Mouse (Mus musculus) heart, adult 11 months (tissue): ENCODE results near the gene Tcp10b.
"Not testable (repeated sequence)": the region's sequence is repeated elsewhere in the genome, so short reads cannot be mapped to it uniquely, and the experiment has no call there.

Experiments
- DNase-seq: peaks from one replicate; pipeline ENCODE4 v3.0.0; 2022

Tcp10b gene

DNA sequence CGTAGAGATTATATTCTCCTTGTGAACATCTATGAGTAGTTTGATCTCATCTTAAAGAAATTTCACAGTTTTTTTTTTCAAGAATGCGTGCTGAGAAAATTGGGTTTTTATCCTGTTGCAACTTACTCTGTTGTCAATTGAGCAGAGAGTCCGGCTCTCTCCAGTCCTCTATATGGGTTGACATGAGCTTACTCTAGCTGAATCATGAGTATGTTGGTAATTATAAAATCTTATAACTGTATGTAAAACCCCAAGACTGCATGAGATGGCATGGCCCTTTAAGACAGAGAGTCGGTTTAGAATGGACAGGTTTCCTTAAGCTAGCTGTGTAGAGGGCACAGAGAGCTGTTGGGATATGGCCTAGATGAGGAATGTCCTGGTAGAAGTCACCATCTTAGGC, at the start of gene Tcp10b:
Gene Tcp10b (plus strand): TSS at position 301 of the 400 bp plus-strand sequence.
- not testable (repeated sequence) for DNase-seq

DNA sequence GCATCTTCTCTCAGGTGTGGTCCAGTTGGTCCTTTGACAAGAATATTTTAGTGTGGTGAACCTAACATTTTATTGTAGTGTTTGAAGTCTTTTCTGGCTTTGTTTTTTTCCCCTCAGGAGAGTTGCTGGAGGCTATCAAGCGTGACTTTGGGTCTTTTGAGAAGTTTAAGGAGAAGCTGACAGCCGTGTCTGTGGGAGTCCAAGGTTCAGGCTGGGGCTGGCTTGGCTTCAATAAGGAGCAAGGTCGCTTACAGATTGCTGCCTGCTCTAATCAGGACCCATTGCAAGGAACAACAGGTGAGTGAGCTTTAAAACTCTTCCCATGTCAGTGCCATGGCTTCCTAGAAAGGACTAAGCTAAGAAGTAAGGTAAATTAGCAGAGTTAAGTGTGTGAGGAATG, 47.6 kb upstream of the Tcp10b start:
- no peak for DNase-seq

- DNase-seq = not testable (repeated sequence)
Observed at GRCm38 (mm10) chr17:13036627-13037192, 24.2 kb upstream of the Tcp10b start.

DNA sequence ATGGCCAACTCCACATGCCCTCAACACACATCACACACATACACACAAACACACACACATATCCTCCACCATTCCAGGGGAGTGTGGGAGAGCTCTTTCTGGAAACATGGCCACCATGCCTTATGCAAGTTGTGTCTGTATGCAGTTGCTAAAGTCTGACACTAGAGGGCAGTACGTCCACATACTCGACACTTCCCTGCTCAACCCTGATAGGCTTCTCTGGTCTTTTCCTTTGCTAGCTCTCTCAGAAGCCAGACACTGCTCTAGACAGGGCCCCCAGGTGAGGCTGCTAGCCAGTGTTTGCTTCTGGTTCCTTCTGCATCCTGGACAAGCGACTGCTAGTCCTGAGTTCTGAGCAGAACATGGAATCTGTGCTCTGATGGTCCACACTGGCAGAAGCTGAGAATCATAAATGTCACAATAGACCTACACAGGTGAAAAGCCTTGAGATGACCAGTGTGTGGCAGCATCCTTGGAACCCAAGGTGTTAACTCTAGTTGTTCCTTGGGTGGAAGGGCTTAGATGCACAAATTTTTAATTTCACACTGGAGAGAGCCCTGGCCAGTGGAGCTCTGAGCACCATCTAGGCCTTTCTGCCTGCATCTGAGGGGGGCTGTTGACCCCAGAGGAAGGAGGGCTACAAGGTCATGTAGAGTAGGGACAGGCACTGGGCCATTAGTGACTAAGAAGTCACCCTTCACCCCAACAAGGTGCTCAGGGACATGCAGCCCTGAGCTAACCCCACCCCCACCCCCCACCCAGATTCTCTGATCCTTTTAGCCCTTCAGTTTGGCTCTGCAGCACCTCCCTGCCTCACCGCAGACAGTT, 16.8 kb upstream of the Tcp10b start:
- DNase-seq = peak; percentile 92

- DNase-seq = peak; percentile 93
Observed at GRCm38 (mm10) chr17:13052124-13052813, 8.6 kb upstream of the Tcp10b start, which contains the start of gene Gpr31b. TSS of gene Gpr31b (minus strand) at chr17:13052296.

GRCm38 (mm10) chr17:13062882-13063281, 2.0 kb downstream of the Tcp10b start:
- DNase-seq = not testable (repeated sequence)

DNA sequence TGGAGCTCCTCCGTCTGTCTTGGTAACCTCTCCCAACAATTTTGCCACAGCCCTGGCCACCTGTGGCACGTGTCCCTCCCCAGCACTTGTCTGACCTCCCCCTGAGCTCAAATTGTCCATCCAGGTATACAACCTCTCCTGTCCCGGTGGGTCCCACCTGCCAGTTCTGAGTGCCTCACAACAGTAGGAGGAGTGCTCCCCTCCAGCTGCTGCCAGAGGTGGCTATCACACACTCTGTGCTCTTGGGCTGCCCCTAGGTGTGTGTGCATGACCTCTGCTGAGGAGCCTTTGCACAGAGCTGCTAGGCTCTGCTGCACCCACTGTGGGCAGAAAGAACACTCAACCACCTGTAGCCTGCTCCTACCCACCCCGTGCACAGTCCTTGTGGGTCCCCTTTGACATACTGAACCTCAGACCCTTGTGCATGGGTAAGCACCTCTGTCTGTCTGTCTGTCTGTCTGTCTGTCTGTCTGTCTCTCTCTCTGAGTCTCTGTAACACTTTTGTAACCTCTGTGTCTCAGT, 7.0 kb downstream of the Tcp10b start:
- peak; percentile 54 for DNase-seq

DNA sequence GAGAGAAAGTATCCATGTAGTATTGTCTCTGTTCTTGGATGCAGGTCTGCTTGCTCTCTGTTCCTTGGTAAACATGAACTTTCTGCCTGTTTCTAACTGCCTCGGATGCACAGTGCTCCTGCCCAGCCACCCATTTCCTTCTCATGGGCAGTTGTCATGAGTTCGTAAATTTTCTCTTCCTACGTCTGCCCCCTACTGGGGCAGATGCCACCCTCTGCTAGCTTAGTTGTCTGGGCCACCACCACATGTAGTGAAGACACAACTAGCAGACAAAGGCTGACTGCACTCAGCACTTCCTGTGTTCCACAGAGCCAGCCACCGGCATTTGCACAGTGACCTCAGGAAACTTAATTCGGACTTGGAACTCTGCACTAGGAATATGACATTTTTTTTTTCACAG, 8.3 kb downstream of the Tcp10b start:
- not testable (repeated sequence) for DNase-seq

DNA sequence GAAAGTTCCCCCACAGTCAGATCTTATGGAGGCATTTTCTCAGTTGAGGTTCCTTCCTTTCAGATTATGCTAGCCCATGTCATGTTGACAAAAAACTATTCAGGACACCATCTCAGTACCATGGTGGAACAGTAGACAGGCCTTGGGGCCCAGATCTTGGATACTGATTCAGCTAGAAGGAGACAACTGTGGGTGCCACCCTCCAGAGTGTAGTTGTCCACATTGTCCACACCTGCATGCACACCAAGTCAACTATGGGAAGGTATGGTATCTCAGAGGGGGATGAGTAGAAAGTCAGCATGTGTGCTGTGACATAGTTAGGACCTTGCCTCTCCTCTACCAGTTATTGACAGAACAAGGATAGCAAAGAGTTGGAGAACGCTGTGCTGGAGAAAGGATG, 30.6 kb downstream of the Tcp10b start:
- not testable (repeated sequence) for DNase-seq

DNA sequence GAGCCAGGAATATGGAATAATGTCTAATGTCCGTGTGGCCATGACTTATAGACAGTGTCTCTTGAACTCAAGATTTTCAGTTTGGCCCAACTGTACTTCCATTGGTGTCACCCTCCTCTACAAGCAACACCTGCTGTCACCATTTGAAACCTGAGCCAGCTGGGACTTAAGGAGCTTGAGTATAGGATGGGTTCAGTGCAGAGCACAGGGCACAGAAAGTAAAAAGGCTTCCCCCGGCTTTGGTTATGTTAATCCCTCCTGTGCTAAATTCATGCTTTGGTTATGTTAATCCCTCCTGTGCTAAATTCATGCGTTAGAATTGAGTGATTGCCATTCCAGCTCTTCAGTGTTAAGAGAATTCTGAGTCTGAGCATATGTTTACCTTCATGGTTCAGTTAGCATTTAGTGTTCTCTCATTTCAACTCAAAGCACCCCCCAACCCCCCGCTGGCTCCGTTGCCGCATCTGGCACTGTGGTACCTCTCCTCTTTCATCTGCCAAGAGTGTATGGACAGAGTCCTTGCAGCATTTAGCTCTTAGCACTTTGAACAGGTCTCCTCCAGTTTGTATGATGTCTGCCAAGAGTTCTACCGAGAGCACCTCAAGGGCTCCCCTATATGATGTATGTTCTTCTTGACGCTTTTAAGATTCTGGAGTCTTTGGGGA, 31.3 kb downstream of the Tcp10b start:
- not testable (repeated sequence) for DNase-seq

- not testable (repeated sequence) for DNase-seq
Observed at GRCm38 (mm10) chr17:13092960-13093359, 32.1 kb downstream of the Tcp10b start.

DNA sequence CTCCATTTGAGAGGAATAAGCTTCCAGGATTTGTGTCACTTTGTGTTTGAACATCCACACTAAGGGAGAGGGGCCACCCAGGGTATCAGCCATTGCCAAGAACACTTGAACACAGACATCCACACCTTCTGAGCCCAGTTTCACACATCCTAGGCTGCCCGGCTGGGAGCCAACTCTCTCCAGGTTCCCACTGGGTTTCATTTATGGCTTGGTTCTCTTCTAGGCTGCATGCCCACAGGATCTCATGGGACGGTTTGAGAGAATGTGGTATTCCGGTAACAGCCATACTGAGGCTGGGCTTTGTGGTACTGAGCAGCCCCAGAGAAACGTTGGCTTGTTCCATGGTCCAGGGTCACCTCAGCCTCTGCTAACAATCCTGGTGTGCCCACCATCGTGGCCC, 45.7 kb downstream of the Tcp10b start:
- DNase-seq = peak; percentile 96

DNA sequence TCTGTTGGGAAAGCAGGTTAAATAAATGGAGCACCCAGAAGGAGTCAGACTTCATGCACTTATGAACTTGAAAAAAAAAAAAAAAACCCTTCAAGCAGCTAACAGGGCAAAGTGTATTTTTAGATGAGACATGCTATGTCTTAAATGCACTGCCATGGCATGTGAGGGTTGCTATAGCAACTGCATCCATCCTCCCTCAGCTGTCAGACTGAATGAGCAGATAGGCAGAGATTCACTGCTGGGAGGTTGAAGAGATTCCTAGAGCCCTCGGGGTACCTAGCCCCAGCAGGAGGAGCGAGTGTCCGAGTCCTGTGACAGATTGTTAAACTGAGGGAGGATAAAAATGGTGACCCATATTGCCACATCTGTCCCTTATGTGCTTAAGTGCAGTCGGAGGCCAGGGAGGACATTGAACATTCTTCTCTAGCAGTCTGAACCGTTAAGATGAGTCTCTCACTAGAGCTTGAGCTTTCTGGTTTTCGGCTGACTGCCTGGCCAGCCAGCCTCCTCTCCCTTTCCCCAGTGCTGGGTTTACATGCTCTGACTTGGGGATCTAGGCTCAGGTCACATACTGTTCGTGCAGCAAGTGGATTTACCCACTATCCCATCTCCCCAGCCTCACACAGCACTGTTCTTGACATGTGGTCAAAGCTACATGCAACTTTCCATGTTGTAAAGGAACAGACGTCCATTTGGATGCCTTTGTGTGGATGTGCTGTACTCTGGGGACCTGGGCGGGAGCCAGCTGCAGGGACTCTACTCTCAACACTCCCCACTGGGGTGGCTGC, 51.8 kb downstream of the Tcp10b start:
- DNase-seq = not testable (repeated sequence)

GRCm38 (mm10) chr17:13123308-13124038, 62.6 kb downstream of the Tcp10b start:
- peak; percentile 43 for DNase-seq

DNA sequence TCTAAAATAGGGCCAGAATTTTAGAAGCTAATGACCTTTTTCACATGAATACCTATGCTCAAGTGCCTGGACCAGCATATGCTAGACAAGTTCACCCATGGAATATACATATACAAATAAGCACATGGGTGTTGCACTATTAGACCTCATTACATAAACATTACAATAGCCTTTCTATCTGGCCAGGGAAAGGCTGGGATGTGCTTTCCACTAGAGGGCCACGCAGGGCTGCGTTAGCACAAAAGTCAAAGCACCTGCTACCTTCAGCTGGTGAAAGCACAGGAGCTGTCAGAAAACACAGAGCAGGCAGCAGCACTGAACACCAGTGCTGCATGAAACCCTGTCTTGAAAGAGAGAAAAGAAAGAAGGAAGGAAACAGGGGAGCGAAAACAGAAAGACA, 63.3 kb downstream of the Tcp10b start:
- DNase-seq = peak; percentile 33

DNA sequence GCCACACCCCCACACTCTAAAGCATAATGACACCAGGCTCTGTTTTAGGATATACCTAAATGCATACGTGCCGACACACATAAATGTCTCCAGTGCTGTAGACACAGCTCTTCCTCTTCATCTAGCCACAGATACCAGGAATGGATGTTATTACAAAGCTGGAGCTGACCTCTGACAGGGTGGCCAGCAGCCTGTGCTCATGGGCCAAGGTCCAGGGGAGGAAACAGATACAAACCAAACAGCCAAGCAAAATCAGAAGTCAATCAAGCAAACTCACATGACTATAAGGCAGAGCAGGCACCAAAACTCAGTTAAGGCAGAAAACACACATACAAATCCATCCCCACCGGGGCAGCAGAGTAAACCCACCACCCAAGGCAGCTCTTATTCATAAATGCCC, 68.4 kb downstream of the Tcp10b start:
- DNase-seq = not testable (repeated sequence)

GRCm38 (mm10) chr17:13129737-13130465, 69.0 kb downstream of the Tcp10b start:
- DNase-seq = not testable (repeated sequence)

DNA sequence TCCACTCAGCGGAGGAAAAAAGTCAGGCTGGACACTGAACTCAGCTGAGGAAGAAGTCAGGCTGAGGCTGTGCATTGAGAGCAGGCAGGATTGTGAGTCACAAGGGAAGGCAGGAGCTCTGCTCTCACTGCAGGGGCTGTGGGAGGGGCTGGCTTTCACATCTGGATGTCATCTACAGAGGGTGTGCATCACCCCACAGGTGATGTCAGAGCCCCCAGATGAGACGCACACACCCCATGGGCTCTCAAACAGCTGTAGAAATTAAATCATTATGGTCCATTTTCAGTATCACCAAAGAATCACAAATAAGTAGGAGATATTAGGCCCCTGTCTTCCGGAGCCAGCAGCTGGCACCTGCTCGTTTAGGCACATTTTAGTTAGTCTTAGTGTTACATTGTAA, 70.8 kb downstream of the Tcp10b start, which contains the start of gene Unc93a:
Gene Unc93a (minus strand): TSS at position 101 of the 400 bp plus-strand sequence.
- DNase-seq = not testable (repeated sequence)
